Mouse (Mus musculus) spleen, adult 18-20 months (tissue): ENCODE measurements around the gene Lias.

ENCODE experiments used
- DNase-seq, 2 experiments: peaks; one replicate each; pipeline ENCODE4 v3.0.0; 2022; ENCODE audit warnings: mixed read lengths in 2 of 2

The Lias gene

GRCm38 (mm10) chr5:65390648-65391644, at the start of gene Lias, which contains the start of gene Rpl9:
Gene Lias, plus strand, starts transcription at chr5:65391497.
Gene Rpl9, minus strand, starts transcription at chr5:65391444.
- peak; percentile 97 to 99 for DNase-seq

- DNase-seq, result no peak
Measured at GRCm38 (mm10) chr5:65348168-65348567, 43.1 kb upstream of the Lias start, which contains the start of gene Klb. Gene Klb, plus strand, starts transcription at chr5:65348314.

DNA sequence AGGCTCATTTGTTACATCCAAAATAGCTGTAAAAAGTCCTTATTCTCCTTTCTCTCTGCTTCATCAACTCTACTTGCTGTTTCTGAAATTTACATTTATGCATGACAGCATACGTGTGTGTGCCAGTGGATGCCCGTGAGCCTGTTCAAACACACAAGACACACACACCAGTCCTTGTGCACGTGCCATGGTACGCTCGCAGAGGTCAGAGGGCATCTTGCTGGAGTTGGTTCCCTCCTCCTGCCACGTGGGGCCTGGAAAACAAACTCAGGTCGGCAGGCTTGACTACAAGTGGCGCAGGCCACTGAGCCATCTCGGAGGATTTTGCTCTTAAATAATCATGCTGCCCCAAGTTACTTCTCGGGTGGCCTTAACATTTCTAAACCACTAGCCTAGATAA, 40.8 kb upstream of the Lias start:
- DNase-seq, result no peak

- DNase-seq, result no peak
Measured at GRCm38 (mm10) chr5:65354097-65354496, 37.2 kb upstream of the Lias start.

- no peak for DNase-seq
Measured at GRCm38 (mm10) chr5:65354985-65355384, 36.3 kb upstream of the Lias start.

GRCm38 (mm10) chr5:65356851-65357250, 34.4 kb upstream of the Lias start:
- no peak for DNase-seq

- DNase-seq, result no peak
Measured at GRCm38 (mm10) chr5:65357771-65358170, 33.5 kb upstream of the Lias start.

DNA sequence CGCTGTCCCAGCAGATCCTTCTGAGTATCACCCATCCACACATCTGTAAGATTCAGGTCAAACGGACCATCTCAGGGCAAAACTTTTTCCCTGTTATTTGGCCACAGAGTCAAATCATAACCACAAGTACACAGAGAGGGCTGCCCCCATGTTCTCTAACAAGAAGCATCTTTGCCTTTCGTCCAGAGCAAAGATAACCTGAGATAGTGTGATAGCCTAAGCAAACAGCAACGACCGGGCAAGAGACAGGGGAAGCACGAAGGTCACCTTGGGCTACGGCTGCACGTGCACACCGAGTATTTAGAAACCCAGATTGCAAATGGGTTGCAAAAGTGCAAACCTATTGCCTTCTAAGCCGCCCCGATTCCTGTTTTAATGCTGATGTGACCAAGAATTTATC, 23.5 kb upstream of the Lias start:
- no peak for DNase-seq

- no peak for DNase-seq
Measured at GRCm38 (mm10) chr5:65371551-65371950, 19.7 kb upstream of the Lias start.

GRCm38 (mm10) chr5:65374746-65375145, 16.6 kb upstream of the Lias start:
- DNase-seq, result no peak

GRCm38 (mm10) chr5:65385704-65386103, 5.6 kb upstream of the Lias start:
- no peak for DNase-seq

DNA sequence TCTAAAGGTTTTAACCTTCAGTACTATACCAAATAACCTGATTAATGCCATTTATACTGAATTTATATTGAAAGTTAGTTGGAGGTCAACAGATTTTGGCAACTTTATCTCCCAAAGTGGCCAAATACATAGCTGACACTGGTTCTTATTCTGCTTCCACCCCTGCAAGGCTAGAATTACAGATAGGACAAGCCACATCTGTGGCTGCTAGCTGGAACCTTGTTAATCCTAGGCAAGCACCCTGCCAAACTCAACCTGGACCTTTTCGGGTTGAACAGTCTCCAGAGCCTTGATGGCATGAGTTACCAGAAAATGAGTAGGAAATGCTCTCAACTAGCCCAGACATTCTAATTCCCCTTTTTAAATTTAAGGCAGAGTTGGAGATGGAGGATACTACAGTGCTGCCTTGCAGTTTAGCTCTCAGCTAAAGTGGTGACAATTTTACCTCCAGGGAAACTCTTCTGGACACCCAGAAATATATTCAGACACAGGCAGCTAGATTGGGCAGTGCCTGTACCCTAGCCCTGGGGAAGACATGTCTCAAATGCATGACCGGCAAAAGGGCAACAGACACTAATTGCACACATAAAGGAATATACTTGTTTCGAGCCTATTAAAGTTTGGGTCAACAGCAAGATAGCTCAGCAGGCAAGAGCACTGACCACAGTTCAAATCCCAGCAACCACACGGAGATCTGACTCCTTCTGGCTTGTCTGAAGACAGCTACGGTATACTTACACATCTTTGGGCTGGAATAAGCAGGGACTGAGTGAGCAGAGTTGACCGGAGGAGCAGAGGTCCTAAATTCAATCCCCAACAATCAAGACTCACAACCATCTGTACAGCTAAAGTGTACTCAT, 4.1 kb upstream of the Lias start:
- DNase-seq, result no peak

- no peak for DNase-seq
Measured at GRCm38 (mm10) chr5:65391753-65392152, 456 bp downstream of the Lias start.

- DNase-seq, result no peak
Measured at GRCm38 (mm10) chr5:65394425-65394824, 3.1 kb downstream of the Lias start.

DNA sequence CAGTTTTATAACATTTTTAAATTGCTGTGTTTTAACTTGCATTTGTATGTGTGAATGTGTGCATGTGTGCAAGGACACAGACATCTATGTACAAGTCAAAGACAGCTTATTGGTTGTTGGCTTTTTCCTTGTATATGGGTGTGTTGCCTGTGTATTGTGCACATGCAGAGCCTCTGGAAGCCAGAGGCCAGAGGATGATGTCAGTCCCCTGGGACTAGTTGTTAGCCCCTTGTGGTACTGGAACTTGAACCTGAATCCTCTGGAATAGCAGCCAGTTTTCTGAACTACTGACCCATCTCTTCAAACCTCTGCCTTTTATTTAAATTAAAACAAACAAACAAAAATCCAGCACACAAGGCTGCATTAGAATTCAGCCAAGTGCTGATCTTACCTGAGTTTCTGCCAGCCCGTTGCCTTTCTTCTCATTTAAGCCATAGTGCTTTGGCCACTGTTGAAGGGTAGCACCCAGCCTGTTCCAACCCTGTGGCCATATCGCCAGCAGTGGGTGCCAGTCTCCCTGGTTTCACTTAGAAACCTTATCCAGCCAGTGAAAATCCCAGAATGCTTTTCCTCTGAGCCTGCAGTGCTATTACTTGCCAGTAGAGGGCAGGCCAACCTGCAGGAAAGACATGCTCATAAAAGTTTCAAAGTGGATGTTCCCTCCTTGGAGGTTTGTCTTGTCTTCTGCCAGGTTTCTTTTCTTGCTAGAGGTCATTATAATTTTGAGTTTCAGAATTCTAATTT, 10.1 kb downstream of the Lias start:
- DNase-seq, result peak; percentile 53 to 71

DNA sequence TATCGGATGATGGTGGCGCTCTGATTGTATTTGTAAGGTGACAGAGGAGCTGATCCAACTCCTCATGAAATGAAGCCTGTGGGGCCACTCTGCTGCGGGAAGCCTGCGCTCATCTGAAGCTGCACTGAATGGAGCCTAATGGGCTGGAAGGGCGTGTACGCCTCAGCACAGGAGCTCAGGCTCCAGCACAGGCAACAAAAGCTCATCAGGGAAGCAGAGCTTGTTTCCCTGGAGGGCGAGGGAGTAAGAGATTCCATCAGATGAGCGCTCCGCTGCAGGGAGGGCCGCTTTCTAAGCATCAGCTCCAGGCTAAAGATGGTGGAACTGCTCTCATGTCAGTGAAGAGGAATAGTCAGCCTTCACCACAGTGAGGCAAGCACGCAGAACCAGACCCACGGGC, 16.7 kb downstream of the Lias start:
- no peak for DNase-seq

- no peak for DNase-seq
Measured at GRCm38 (mm10) chr5:65415653-65416458, 24.6 kb downstream of the Lias start.

- DNase-seq, result no peak
Measured at GRCm38 (mm10) chr5:65419136-65419535, 27.8 kb downstream of the Lias start.

DNA sequence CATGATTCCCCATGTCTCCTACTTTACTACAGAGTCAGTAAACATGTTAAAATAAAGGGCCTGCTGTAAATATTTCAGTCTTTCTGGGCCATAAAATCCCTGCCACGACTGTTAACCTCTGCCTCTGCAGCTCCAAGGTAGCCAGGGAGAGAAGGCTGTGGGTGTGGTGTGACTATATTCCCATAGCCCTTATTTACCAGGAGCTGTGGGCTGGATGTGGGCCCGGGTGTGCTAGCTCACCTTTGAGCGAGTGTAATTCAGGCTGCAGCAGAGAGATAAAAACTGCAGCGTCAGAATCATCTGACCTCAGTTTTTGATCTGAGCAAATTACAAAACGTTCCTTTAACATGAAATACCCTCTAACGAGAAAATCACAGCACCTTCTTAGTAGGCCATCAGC, 29.5 kb downstream of the Lias start:
- DNase-seq, result no peak

- no peak for DNase-seq
Measured at GRCm38 (mm10) chr5:65422803-65423202, 31.5 kb downstream of the Lias start.

DNA sequence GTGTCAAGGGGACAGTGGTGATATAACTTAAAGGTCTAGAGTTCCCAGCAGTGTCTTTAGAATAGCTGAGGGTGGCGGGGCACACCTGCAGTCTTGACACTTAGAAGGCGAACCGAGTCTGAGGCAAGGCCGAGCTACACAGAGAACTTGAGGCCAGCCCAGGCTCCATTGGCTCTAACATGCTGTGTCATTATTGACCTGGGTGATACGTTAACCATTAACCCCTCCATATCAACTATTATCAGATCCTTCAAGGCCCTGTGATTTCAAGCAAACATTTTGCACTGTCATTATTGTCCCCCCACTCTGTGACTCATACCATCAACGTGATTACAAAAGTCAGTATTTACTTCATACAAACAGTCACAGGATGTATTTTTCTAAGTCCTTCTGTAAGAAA, 32.9 kb downstream of the Lias start:
- no peak for DNase-seq

DNA sequence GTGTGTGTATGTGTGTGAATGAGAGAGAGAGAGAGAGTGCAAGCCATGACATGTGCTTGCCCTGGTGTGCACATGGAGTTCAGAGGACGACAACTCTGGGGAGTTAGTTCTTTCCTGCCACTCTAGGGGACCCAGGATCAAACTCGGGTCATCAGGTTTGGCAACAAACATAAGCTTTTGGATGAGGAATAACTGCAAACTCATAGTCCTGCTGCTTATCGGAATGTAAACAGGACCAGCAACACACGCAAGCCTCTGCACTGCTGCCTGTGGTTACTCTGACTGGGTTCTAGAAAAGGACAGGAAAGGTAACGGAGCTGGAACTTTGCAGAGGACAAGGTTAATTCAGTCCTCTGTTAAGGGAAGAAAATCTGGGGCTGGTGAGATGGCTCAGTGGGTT, 34.0 kb downstream of the Lias start:
- DNase-seq, result no peak
